Mouse (Mus musculus): Measurements from ENCODE around the gene Cacna1s. TPM values are rescaled to one million over a fixed set of nuclear protein-coding genes. Genes with fewer than 3 reads are reported as not detected.
A peak's percentile ranks its signal among the peaks of the same experiment; 100 is the strongest.

Cacna1s gene
- polyA plus RNA-seq, 1 experiment from 2014 or later = 0.10 TPM

DNA sequence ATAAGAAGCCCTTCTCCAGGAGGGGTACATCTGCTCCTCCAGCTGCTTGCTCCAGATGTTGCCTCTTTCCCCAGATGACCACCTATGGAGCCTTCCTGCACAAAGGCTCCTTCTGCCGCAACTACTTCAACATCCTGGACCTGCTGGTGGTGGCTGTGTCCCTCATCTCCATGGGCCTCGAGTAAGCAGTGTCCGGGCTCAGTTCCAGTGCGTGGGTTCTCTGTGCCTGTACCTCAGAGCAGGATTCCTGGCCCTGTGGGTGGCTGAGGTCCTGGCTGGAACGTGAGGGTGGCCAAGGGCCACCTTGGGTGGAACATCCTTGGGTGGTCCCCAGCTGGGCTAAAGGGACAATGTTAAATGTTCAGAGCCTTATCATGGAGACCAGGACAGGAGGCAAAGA is 42.3 kb downstream of the Cacna1s start:
- Histone ChIP-seq H3K4me2 (no peak overlapping the region), H3K4me1 (no peaks in the 10 kb centered on the region), H3K27me3 (peaks cover 25% of the 10 kb centered on the region), H3K4me3 (no peak overlapping the region), H3K9me3 (no peaks in the 10 kb centered on the region), H3K27ac (no peak overlapping the region), H3K36me3 (no peaks in the 10 kb centered on the region), H3K9ac (no peak overlapping the region)
- no peak for ATAC-seq (ENCODE audit: borderline replicate concordance, extremely low read depth, low FRiP score, low TSS enrichment)
- 70% methylated on average over 5 of the region's 5 CpGs for WGBS

DNA sequence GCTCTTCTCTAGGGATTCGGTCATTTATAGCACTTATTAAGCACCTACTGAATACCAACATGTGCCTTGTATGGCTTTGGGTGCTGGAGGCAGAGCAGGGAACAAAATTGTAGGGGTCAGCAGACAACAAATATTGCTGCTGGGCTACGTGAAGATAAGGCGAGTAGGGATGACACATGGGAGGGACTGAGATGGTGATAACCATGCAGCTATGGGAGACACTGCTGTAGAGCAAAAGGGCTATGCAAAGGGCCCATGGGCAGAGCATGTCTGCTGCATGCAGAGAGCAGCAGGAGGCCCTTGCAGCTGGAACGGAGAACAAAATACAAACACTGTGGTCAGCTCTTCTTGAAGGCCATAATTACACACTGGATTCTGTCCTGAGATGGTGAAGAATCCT is 49.5 kb downstream of the Cacna1s start:
- no peaks in the 10 kb centered on the region for H3K4me1 ChIP-seq
- no peak for ATAC-seq (ENCODE audit: borderline replicate concordance, extremely low read depth, low FRiP score, low TSS enrichment)
- H3K9ac ChIP-seq = no peak overlapping the region
- H3K9me3 ChIP-seq = no peaks in the 10 kb centered on the region
- no peak overlapping the region for H3K4me3 ChIP-seq
- no peak overlapping the region for H3K27ac ChIP-seq
- H3K27me3 ChIP-seq = 0 out of 2 replicates have a peak, but pooled peaks cover 3% of the 10 kb centered on the region
- H3K4me2 ChIP-seq = no peak overlapping the region
- 60% methylated on average over 4 of the region's 4 CpGs for WGBS
- H3K36me3 ChIP-seq = no peaks in the 10 kb centered on the region

DNA sequence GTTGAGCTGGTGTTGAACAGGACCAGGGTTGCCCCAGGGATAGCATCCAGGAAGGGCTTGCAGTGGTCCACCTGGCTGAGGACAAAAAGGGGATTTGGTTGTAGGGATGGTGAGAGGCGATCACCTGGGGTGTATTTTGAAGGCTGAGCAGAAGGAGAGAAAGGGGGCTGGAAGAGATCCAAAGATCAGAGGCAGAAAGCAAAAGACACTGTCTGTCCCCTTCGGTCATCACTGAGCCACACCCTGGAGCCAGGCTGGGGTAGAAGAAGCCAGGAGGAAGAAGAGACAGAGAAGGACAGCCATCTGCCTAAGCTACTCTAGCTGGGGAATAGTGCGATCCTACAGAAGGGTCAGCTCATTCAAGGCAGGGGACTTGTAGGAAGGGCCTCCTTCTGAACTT is 50.0 kb downstream of the Cacna1s start:
- Histone ChIP-seq H3K4me3 (no peak overlapping the region), H3K4me2 (no peak overlapping the region), H3K27me3 (0 out of 2 replicates have a peak, but pooled peaks cover 3% of the 10 kb centered on the region), H3K9ac (no peak overlapping the region), H3K36me3 (no peaks in the 10 kb centered on the region), H3K27ac (no peak overlapping the region), H3K9me3 (no peaks in the 10 kb centered on the region), H3K4me1 (no peaks in the 10 kb centered on the region)
- WGBS = 68% methylated on average over 3 of the region's 3 CpGs
- no peak for ATAC-seq (ENCODE audit: borderline replicate concordance, extremely low read depth, low FRiP score, low TSS enrichment)

- no peak overlapping the region for H3K4me2 ChIP-seq
- H3K4me3 ChIP-seq = no peak overlapping the region
- no peak for ATAC-seq (ENCODE audit: borderline replicate concordance, extremely low read depth, low FRiP score, low TSS enrichment)
- H3K4me1 ChIP-seq = no peaks in the 10 kb centered on the region
- 55% methylated on average over 2 of the region's 2 CpGs for WGBS
- H3K9me3 ChIP-seq = no peaks in the 10 kb centered on the region
- H3K27ac ChIP-seq = no peak overlapping the region
- H3K9ac ChIP-seq = no peak overlapping the region
- no peaks in the 10 kb centered on the region for H3K36me3 ChIP-seq
- 0 out of 2 replicates have a peak, but pooled peaks cover 3% of the 10 kb centered on the region for H3K27me3 ChIP-seq
These were observed 50.4 kb downstream of the Cacna1s start for GRCm38 (mm10) chr1:136102981-136103380.

DNA sequence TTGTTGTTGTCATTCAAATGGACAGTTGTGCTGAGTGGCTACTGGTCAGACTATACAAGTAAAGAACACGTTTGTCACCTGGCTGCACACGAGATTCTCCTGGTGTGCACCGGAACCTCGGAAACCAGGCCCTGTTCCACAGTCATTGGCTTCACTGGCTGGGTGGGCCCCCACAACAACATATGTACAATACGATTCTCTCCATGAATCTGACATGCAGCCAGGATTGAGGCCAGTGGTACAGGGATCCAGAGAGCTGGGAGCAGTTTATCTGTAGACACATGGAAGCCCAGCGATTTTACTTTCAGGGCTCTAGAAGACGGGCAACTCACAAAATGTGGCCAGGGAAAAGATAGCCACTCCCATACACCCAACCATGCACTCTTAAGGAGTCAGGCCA is 51.1 kb downstream of the Cacna1s start:
- Histone ChIP-seq H3K27me3 (0 out of 2 replicates have a peak, but pooled peaks cover 3% of the 10 kb centered on the region), H3K9ac (no peak overlapping the region), H3K4me1 (no peaks in the 10 kb centered on the region), H3K36me3 (no peaks in the 10 kb centered on the region), H3K4me3 (no peak overlapping the region), H3K4me2 (no peak overlapping the region), H3K9me3 (no peaks in the 10 kb centered on the region), H3K27ac (no peak overlapping the region)
- 77% methylated on average over 7 of the region's 7 CpGs for WGBS
- no peak for ATAC-seq (ENCODE audit: borderline replicate concordance, extremely low read depth, low FRiP score, low TSS enrichment)

DNA sequence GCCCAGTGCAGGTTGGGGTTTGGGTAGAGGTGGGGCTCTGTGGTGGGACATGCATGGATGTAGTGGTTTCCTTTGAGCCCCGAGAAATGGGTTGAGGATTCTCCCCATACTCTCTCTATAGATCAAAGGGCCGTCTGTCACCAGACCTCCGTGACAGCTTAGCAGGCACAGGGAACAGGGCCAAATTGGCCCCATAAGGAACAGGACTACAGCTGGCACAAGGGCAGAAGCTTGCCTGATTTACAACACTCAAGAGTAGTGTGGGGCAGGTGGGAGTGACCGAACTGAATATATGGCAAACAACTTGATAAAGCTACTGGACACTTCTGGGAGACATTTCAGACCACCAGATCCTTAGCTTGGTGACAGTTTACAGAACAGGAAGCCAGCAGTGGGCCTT is 52.2 kb downstream of the Cacna1s start:
- H3K4me2 ChIP-seq = no peak overlapping the region
- H3K36me3 ChIP-seq = no peaks in the 10 kb centered on the region
- ATAC-seq (ENCODE audit: borderline replicate concordance, extremely low read depth, low FRiP score, low TSS enrichment) = no peak
- 0 out of 2 replicates have a peak, but pooled peaks cover 3% of the 10 kb centered on the region for H3K27me3 ChIP-seq
- no peak overlapping the region for H3K9ac ChIP-seq
- no peak overlapping the region for H3K4me3 ChIP-seq
- H3K27ac ChIP-seq = no peak overlapping the region
- WGBS = 43% methylated on average over 4 of the region's 4 CpGs
- no peaks in the 10 kb centered on the region for H3K4me1 ChIP-seq
- H3K9me3 ChIP-seq = no peaks in the 10 kb centered on the region

DNA sequence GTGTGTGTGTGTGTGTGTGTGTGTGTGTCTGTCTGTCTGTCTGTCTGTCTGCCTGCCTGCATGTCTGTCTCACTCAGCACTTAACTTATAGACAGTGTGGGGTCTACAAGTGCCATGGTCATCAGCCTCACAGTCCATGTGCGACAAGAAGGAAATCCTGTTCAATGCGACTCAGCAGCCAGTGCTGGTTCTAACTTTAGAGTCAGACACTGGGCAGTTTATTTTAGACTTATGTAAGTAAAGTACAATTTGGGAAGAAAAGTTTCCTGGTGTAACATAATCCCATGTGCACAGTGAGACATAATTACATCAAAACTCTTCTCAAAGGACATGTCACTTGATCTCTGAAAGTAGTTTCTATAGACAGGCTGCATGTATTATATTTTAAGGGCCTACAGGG is 56.9 kb downstream of the Cacna1s start:
- Histone ChIP-seq H3K9ac (no peak overlapping the region), H3K27me3 (0 out of 2 replicates have a peak, but pooled peaks cover 3% of the 10 kb centered on the region), H3K36me3 (no peaks in the 10 kb centered on the region), H3K4me3 (no peak overlapping the region), H3K9me3 (no peaks in the 10 kb centered on the region), H3K27ac (no peak overlapping the region), H3K4me2 (no peak overlapping the region), H3K4me1 (no peaks in the 10 kb centered on the region)
- no peak for ATAC-seq (ENCODE audit: borderline replicate concordance, extremely low read depth, low FRiP score, low TSS enrichment)
- 67% methylated on average over 2 of the region's 2 CpGs for WGBS

GRCm38 (mm10) chr1:136116183-136116582 is 63.6 kb downstream of the Cacna1s start:
- 31% methylated on average over 3 of the region's 3 CpGs for WGBS
- Histone ChIP-seq H3K9me3 (no peaks in the 10 kb centered on the region), H3K27ac (no peak overlapping the region), H3K36me3 (no peaks in the 10 kb centered on the region), H3K4me2 (no peak overlapping the region), H3K27me3 (no peaks in the 10 kb centered on the region), H3K4me3 (no peak overlapping the region), H3K4me1 (no peaks in the 10 kb centered on the region), H3K9ac (no peak overlapping the region)
- no peak for ATAC-seq (ENCODE audit: borderline replicate concordance, extremely low read depth, low FRiP score, low TSS enrichment)

- H3K27ac ChIP-seq = no peak overlapping the region
- H3K4me2 ChIP-seq = no peak overlapping the region
- no peak overlapping the region for H3K4me3 ChIP-seq
- H3K9ac ChIP-seq = no peak overlapping the region
- no peaks in the 10 kb centered on the region for H3K9me3 ChIP-seq
- WGBS = 78% methylated on average over 9 of the region's 9 CpGs
- H3K27me3 ChIP-seq = no peaks in the 10 kb centered on the region
- no peak for ATAC-seq (ENCODE audit: borderline replicate concordance, extremely low read depth, low FRiP score, low TSS enrichment)
- H3K36me3 ChIP-seq = no peaks in the 10 kb centered on the region
- no peaks in the 10 kb centered on the region for H3K4me1 ChIP-seq
These were observed 64.5 kb downstream of the Cacna1s start for GRCm38 (mm10) chr1:136117069-136117468.

GRCm38 (mm10) chr1:136118875-136119274 is 66.3 kb downstream of the Cacna1s start:
- Histone ChIP-seq H3K27ac (no peak overlapping the region), H3K4me3 (no peak overlapping the region), H3K9me3 (no peaks in the 10 kb centered on the region), H3K27me3 (no peaks in the 10 kb centered on the region), H3K4me2 (no peak overlapping the region), H3K4me1 (no peaks in the 10 kb centered on the region), H3K36me3 (no peaks in the 10 kb centered on the region), H3K9ac (no peak overlapping the region)
- WGBS = 38% methylated on average over 8 of the region's 8 CpGs
- ATAC-seq (ENCODE audit: borderline replicate concordance, extremely low read depth, low FRiP score, low TSS enrichment) = no peak

DNA sequence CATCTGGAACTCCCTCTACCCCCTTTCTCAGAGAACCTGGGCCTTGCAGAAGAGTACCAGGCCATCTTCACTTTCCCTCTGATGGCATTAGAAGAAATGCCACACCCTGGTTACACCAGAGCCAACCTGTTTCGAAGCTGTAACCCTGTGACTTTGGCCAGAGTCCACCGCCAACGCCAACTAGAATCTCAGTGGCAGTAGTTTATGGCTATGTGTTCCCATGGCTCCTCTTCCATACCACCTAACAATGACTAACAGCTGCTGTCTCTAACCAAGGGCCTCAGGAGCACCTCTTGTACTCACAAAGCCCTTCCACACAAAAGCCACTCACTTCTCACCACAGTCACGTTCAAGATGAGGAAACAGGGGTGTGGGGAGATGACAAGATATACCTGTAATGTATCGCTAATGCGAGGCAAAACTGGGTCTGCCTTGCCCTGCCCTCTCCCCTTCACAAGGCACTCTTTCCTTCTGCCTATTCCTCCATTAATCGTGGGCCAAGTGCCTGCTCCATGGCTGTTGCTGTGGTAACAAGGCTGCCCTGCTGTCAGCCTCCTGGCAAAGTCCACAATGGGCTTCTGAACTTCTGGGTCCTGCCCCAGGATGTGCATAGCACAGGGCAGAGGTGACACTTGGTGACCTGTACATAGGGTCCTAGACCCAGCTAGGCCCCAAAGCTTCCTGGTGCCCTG is 67.2 kb downstream of the Cacna1s start:
- Histone ChIP-seq H3K4me1 (no peaks in the 10 kb centered on the region), H3K4me3 (no peak overlapping the region), H3K27me3 (no peaks in the 10 kb centered on the region), H3K4me2 (no peak overlapping the region), H3K36me3 (no peaks in the 10 kb centered on the region), H3K27ac (no peak overlapping the region), H3K9ac (no peak overlapping the region), H3K9me3 (no peaks in the 10 kb centered on the region)
- 68% methylated on average over 7 of the region's 7 CpGs for WGBS
- ATAC-seq (ENCODE audit: borderline replicate concordance, extremely low read depth, low FRiP score, low TSS enrichment) = no peak

GRCm38 (mm10) chr1:136120263-136120603 is 67.7 kb downstream of the Cacna1s start:
- H3K27me3 ChIP-seq = no peaks in the 10 kb centered on the region
- 42% methylated on average over 1 of the region's 1 CpGs for WGBS
- H3K9me3 ChIP-seq = no peaks in the 10 kb centered on the region
- ATAC-seq (ENCODE audit: borderline replicate concordance, extremely low read depth, low FRiP score, low TSS enrichment) = no peak
- H3K27ac ChIP-seq = no peak overlapping the region
- no peak overlapping the region for H3K4me2 ChIP-seq
- H3K4me1 ChIP-seq = no peaks in the 10 kb centered on the region
- no peak overlapping the region for H3K9ac ChIP-seq
- H3K4me3 ChIP-seq = no peak overlapping the region
- H3K36me3 ChIP-seq = no peaks in the 10 kb centered on the region

GRCm38 (mm10) chr1:136120785-136121184 is 68.2 kb downstream of the Cacna1s start:
- no peak overlapping the region for H3K4me3 ChIP-seq
- H3K9ac ChIP-seq = no peak overlapping the region
- ATAC-seq (ENCODE audit: borderline replicate concordance, extremely low read depth, low FRiP score, low TSS enrichment) = 0 out of 2 replicates have a peak, but pooled peaks have one; percentile 4
- H3K36me3 ChIP-seq = no peaks in the 10 kb centered on the region
- H3K4me1 ChIP-seq = no peaks in the 10 kb centered on the region
- WGBS = 46% methylated on average over 6 of the region's 6 CpGs
- H3K9me3 ChIP-seq = no peaks in the 10 kb centered on the region
- H3K27ac ChIP-seq = no peak overlapping the region
- no peak overlapping the region for H3K4me2 ChIP-seq
- H3K27me3 ChIP-seq = no peaks in the 10 kb centered on the region
